In genomic region chr12:15078615-15079014, GRCm38 (mm10) we compare ENCODE assay signal across 11 mouse cellular contexts.
DNase-seq lines count a peak whose midpoint lies in the region; ATAC-seq and TF ChIP-seq lines count a peak whose summit lies in the region.
"Had no signal": no experiment of that assay in that cellular context is flagged by ENCODE, and none has a peak within 500 bp of the region (broad histone marks: within the 10 kb centered on the region; RNA-seq: fewer than 3 reads in every experiment).

No protein-coding gene starts in this region.

- no peak for TF ChIP-seq POLR2A in liver, adult 2 months (IDR thresholded peaks at IDR 0.05; ENCODE audit: extremely low read depth, insufficient read depth, low read length)

- H3K27me3 ChIP-seq in liver, adult 2 months (ENCODE audit: control insufficient read depth, insufficient read depth, low read length): no peaks in the 10 kb centered on the region
- H3K27me3 ChIP-seq: limb, embryonic 12.5 days; neural tube, embryonic 12.5 days had no signal

- no peaks in the 10 kb centered on the region for H3K79me2 ChIP-seq in liver, adult 2 months (ENCODE audit: control insufficient read depth, insufficient read depth, low read length)

- DNase-seq in liver, adult 2 months (ENCODE audit: extremely low read depth, low read depth, low spot score): peak; percentile 15
- DNase-seq in liver: no peak
- peak; percentile 78 for DNase-seq in embryo, embryonic 10 days (ENCODE audit: low spot score)
- DNase-seq in forelimb bud, embryonic 11.5 days (ENCODE audit: low read depth, low spot score): peak; percentile 56
- DNase-seq in retina, postnatal 7 days (ENCODE audit: low read depth, low spot score): peak; percentile 14
- no peak for DNase-seq in B cell, adult 2 months
- DNase-seq in heart, adult 8-10 months (ENCODE audit: low spot score): no peak
- DNase-seq: heart, adult 11 months had no signal

- 64% methylated on average over 2 of the region's 2 CpGs for WGBS in liver, adult 2 months

- no peak overlapping the region for H3K27ac ChIP-seq in liver, adult 2 months (replicated peaks; ENCODE audit: insufficient read depth, low read depth, low read length)
- H3K27ac ChIP-seq: limb, embryonic 12.5 days; neural tube, embryonic 12.5 days had no signal

- H3K9ac ChIP-seq in liver, adult 2 months (ENCODE audit: low read depth, low read length): no peak overlapping the region
- H3K9ac ChIP-seq: limb, embryonic 12.5 days; neural tube, embryonic 12.5 days had no signal

- no peaks in the 10 kb centered on the region for H3K36me3 ChIP-seq in liver, adult 2 months (ENCODE audit: control insufficient read depth, insufficient read depth, low read length)
- H3K36me3 ChIP-seq: limb, embryonic 12.5 days; neural tube, embryonic 12.5 days had no signal

- no peak for TF ChIP-seq CTCF in liver, adult 2 months (IDR thresholded peaks at IDR 0.05; ENCODE audit: low read depth, low read length)

- H3K4me3 ChIP-seq in liver, adult 2 months (ENCODE audit: insufficient read depth, low read depth, low read length): no peak overlapping the region
- H3K4me3 ChIP-seq: limb, embryonic 12.5 days; neural tube, embryonic 12.5 days had no signal

- ATAC-seq in inflammation-experienced regulatory T-cells, adult 6 months: no peak

- H3K4me1 ChIP-seq in liver, adult 2 months (ENCODE audit: control insufficient read depth, insufficient read depth, low read length): no peaks in the 10 kb centered on the region
- H3K4me1 ChIP-seq: limb, embryonic 12.5 days; neural tube, embryonic 12.5 days had no signal

Comparison
In these comparisons a context has a peak if more than half of its experiments do, and no peak if none do; other contexts are left out.
1. DNase-seq: peak in liver, adult 2 months (single experiment), embryo, embryonic 10 days (single experiment), forelimb bud, embryonic 11.5 days (single experiment) and retina, postnatal 7 days (single experiment); none in liver (single experiment), B cell, adult 2 months (0 of 2) and heart, adult 8-10 months (single experiment).